Mouse (Mus musculus) cerebellum, postnatal 36 days (tissue): ENCODE measurements around the gene Dach1.
A peak's percentile ranks its signal among the peaks of the same experiment; 100 is the strongest.

Source experiments
- DNase-seq, 2 experiments: peaks; one replicate each; pipeline ENCODE4 v3.0.0; 2021 to 2022; ENCODE audit warnings: mixed read lengths in 2 of 2

Dach1 gene

GRCm38 (mm10) chr14:98169421-98170076 is at the start of gene Dach1:
Gene Dach1 (minus strand): TSS chr14:98169765.
- DNase-seq = peak; percentile 20 to 24

DNA sequence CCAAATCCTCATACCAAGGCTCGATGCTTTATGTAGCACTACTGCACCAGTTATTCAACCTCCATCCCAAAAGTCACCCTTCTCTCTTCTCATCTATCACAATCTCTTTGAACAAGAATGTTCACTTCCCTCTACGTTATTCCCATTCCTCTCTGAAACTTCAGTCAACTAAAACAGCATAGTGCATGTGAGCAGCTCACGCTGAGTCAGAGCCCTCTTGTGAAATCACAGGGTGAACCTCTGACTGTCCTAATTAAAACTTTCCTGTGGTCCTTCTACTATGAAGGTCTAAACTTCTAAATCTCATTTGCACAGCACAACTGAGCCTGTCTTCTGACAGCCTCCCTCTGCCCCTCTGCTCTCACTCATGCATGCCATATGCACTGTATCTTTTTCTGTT is 30.5 kb upstream of the Dach1 start:
- no peak for DNase-seq

DNA sequence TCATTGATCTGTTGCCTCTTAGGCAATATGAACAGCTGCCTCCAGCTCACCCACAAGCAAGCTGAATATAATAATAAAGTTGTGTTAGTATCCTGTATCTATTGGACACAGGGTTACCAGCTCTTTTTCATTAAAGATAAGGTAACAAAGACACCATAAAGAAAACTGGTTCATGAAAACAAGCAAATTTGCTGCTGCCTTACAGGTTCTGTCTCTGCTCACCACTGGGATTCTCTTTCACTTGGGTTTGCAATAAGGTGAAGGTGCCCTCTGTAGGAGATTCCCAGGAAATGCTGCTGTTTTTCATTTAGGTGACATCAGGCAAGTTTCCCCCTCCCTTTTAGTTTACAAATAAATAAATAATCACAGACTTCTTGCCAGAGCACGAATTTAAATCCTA is 12.0 kb upstream of the Dach1 start:
- peak in 1 of 2 experiments; percentile 5 for DNase-seq

GRCm38 (mm10) chr14:98173831-98174230 is 4.3 kb upstream of the Dach1 start:
- no peak for DNase-seq

GRCm38 (mm10) chr14:98172394-98172905 is 2.9 kb upstream of the Dach1 start:
- no peak for DNase-seq

GRCm38 (mm10) chr14:98171861-98172260 is 2.3 kb upstream of the Dach1 start:
- DNase-seq = no peak

DNA sequence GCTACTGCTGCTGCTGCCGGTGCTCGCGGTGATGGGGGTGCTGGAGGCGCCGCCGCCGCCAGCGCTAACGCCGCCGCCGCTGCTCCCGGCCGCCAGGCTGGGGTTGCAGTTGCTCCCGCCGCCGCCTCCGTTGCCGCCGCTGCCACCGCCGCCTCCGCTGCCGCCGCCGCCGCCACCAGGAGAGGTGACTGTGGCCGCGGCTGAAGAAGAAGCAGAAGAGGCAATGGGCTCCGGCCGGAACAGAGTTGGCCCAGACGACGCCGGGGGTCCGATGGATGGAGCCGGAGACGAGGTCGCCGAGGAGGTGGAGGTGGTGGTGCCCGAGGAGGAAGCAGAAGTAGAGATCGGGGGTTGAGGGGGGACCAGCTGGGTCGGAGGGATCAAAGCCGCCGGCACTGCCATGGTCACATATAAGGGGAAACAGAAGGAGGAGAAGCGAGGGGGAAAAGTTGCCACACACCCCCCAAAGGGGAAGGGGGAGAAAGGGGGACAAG is 610 bp downstream of the Dach1 start:
- DNase-seq = peak; percentile 31 to 37

DNA sequence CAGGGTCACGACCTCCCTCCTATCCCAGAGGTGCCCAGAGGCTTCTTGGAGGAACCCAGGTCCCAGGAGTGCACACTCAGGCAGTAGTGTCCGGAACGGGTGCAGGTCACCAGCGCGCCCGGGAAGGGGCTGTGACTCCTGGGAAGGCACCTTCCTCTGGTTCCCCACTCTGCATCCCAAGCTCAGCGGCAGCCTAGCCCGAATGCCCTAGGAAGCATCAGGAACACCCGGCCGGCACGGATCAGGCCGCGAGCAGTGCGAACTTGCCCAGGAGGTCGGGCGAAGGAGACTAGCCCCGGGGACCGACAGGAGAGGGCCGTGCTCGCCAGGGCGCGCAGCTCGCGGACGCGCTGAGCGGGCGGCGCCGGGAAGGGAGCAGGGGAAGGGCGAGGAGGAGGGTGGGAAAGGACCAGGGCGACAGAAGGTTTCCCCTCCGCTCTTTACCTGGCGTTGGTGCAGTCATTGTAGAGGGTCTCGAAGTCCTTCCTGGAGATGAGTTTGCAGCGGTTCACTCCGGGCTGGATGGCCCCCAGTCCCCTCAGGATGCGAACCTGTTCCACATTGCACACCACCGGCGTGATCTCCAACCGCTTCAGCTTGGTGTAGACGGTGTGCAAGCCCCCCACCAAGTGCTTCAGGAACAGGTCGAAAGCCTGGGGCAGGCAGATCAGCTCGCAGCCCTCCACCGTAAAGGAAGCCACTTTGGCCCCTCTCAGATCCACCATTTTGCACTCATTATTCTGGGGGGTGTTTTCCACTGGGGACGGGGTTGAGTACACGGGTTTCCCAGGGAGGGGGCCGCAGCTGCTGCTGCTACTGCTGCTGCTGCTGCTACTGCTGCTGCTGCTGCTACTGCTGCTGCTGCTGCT is 1.3 kb downstream of the Dach1 start:
- DNase-seq = peak; percentile 23 to 40

GRCm38 (mm10) chr14:98167186-98168038 is 2.2 kb downstream of the Dach1 start:
- DNase-seq = peak; percentile 11 to 27

DNA sequence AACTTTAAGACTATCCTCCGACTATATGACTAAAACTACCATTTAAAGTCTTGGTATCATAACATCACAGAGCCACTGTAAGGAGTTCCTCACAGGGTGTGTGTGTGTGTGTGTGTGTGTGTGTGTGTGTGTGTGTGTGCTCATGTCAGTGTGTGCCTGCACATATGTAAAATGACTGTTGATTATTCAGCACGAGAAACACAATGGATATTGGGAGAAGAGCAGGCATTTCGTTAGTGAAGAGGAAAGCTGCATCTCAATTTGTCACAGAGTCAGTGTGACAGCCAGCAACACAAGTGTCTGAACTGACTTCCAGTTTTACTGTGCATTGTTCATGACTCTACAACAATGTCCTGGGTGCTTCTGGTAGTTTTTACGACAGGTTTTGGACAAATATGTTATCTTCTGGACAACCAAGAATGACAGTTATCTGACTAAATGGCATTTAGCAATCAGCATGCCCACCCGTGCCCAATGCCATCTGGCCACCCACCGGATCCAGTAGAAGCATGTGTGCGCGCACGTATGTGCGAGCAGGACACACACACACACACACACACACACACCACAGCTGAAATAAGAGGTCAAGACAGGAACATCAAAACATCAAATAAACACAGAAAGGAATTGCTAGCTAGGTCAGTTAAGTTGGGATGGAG is 3.1 kb downstream of the Dach1 start:
- peak in 1 of 2 experiments; percentile 6 for DNase-seq

DNA sequence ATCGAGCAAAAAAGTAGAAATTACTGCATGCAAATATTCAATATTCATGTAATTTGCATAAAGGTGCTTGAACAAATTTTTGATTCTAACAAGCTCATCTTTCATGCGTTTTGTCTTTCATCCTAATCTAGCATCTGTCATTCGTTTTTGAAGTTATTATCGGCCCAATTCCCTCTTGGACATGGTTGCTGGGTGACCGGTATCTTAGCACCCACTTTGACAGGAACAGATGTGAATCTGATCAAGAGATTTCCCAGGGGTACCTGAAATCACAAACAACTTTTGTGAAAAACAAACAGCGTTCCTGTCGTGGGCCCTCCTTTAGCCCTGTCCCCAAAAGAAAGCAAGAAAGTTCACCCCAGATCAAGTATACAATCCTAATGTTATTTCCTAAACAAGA is 12.8 kb downstream of the Dach1 start:
- no peak for DNase-seq

DNA sequence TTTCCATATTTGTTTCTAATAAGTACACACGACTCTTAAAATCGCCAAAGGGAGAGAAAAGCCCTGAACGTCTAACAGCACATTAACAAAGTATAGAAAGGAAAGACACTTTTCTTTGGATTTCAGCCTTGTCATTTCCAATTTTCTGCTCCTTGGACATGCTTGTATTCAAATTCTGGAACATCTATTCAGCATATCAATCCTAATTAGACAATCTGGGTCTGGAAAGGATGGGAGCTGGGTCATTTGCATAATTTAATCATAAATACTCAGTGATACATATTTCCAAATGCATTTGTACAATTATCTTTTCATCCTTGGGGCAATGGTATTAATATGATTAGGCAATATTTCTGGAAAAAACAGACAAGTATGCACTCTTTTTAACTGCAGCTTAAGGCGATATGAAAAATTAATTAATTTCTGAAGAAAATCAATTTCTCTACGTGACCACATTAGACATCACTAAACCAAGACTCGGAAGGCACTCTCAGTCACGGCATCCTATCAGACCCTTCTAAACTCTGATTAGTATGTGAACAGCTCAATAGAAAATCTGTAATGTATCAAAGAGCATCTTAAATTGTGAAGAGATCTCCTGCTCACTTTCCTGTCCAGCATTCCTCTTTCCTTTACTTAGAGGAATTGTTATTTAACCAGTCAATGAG is 13.7 kb downstream of the Dach1 start:
- DNase-seq = no peak

DNA sequence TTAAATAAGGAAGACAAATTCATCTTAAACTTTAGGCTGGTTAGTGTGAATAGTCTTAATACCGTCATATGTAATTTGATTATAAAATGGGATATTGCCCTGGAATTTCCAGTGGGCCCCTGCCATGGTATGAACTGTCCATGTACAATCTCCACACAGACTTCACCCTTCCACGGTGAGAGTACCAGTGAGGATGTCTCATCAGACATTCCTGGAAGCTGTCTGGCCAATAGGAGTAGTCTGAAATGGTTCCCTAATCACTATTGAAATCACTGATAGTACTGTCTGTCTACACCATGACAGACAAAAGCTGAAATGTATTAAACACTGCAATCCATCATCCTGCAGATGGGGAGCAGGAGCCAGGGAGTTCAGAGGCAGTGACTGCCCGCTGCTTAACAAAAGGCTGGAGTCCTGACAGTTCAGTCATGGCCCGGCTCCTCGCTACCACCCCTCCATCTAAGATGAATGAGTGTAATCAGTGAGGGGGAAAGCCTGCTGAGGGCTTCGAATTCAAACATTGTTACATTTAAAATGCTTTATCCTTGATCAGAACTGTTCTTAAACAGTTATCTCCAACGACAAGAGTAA is 14.6 kb downstream of the Dach1 start:
- DNase-seq = no peak

- DNase-seq = no peak
Observed at GRCm38 (mm10) chr14:98141758-98142157, 27.8 kb downstream of the Dach1 start.

DNA sequence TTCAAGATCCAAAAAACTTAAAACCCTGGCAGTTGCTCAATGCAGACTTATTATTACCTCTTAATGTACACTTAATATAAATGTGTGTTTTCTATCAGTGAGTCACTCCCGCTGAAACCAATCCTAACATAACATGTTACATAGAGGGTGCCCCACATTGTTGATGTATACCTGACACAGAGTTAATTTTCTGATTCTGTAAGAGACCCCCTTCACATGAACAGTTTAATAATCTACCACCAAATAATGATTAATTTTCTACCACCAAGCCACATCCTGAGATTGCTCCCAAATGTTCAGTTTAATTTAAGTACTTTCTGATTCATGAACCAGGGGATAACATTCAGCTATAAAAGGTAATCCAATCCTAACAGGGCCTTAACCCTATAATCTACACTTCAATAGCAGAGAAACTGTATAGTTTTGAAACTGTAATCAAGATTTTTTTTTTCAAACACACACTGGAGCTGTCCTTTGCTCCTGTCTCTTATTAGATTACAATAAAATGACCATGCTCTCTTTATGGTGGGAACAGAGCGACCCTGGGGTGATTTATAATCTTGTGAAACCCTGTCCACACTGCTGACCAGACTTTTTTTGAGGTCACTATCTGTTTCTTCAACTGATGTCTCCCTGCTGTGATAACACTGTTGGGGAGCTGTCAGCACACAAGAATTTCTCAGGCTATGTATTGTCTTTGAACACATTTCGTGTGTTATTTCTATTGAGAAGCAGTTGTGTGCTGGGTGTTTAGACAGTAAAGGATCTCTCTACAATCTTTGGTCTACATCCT is 30.5 kb downstream of the Dach1 start:
- no peak for DNase-seq

DNA sequence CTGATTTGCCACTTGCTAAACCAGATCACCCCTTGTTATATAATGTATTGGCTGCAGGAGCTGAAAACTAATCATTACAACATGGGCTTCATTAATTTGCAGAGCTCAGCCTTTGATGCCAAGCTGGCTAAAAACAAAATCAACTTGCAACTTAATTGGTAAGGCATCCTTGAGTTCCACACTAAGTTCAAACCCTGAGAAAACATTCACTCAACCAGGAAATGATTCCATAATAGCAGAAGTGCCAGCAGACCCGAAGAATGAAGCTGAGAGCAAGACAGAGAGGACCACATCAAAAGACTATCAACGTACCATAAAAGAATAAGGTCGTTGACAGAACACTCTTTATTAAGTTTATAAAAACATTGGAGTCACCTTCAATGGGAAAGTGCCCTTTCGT is 35.0 kb downstream of the Dach1 start:
- no peak for DNase-seq

DNA sequence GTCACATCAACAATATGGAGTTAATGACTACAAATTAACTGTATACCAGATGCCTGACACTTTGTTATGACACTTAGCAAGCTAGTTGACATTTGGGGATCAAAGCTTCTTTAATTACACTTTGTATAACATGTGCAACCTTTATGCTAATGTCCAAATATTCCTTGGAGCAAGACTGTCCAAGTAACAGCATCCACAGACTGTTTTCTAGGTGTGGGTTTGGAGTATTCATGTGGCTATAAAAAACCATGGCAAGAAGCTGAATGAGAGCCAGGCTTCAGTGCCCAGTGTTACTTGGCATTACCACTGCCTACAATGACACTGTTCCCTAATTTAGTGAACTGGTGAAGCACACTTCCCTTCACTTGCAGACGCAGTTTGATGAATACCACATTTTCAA is 46.5 kb downstream of the Dach1 start:
- no peak for DNase-seq

DNA sequence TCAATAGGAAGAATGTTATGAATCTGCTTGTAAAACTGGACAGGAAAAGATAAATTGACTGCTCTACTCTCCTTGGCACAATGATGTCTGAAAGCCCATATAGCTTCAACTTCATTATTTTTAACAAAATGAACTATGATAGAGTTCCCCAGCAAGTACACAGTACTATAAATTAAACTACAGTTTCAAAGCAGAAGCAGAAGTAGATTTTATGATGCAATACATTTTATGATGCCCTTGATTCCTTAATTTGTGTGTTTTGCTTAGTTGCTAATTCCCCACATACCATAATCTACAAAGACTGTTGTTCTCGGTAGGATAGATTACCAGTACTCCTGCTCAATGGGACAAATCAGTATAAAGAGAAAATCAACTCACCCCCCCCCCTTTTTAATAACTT is 52.9 kb downstream of the Dach1 start:
- no peak for DNase-seq

- no peak for DNase-seq
Observed at GRCm38 (mm10) chr14:98113106-98113505, 56.5 kb downstream of the Dach1 start.

DNA sequence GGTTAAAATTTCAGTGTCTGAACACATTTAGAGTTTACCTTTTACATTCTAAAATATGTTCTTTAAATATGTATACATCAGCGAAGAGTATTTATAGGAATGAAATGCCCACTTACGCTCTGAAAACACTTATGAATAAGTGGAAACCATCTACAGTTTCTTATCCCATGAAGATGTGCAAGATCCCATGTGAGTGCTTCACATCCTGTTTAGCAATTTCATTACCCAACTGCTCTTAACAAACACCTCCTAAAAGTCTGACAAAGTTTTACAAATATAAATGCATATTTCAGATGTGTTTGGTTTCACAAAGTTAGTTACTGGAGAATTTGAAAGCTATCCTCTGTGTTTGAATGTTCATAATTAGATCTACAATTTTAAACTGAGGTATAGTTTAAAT is 59.6 kb downstream of the Dach1 start:
- DNase-seq = no peak
